Mouse (Mus musculus): ENCODE results near the gene Syncrip. TPM values are rescaled to one million over a fixed set of nuclear protein-coding genes. Genes with fewer than 3 reads are reported as not detected.

The Syncrip gene
- polyA plus RNA-seq, 1 experiment = 7.2 TPM

GRCm38 (mm10) chr9:88409978-88410377 lies 72.4 kb downstream of the Syncrip start:
- 62% methylated on average over 2 of the region's 2 CpGs for WGBS
- TF ChIP-seq POLR2A (IDR thresholded peaks at IDR 0.05; ENCODE audit: low read depth, low read length) (no peak), CTCF (conservative IDR thresholded peaks at IDR 0.05; ENCODE audit: insufficient read depth, insufficient read length, low read depth, low read length) (no peak)

GRCm38 (mm10) chr9:88404515-88404914 lies 77.9 kb downstream of the Syncrip start:
- 91% methylated on average over 6 of the region's 6 CpGs for WGBS
- no peak for DNase-seq
- Histone ChIP-seq H3K27ac (ENCODE audit: insufficient read depth, low read depth, low read length) (no peak overlapping the region), H3K36me3 (ENCODE audit: control insufficient read depth, insufficient read depth, low read length) (peaks cover 4% of the 10 kb centered on the region; the same call in 1 of the 2 replicates), H3K4me3 (ENCODE audit: insufficient read depth, low read depth, low read length) (no peak overlapping the region), H3K4me1 (ENCODE audit: control insufficient read depth, insufficient read depth, low read length) (no peaks in the 10 kb centered on the region), H3K27me3 (replicated peaks; ENCODE audit: control insufficient read depth, insufficient read depth, low read length) (no peaks in the 10 kb centered on the region)
- TF ChIP-seq CTCF (conservative IDR thresholded peaks at IDR 0.05; ENCODE audit: insufficient read depth, insufficient read length, low read depth, low read length) = no peak
- no peak for TF ChIP-seq POLR2A (IDR thresholded peaks at IDR 0.05; ENCODE audit: low read depth, low read length)

More at GRCm38 (mm10) chr9:88409978-88410377, 72.4 kb downstream of the Syncrip start:
- H3K4me1 ChIP-seq (ENCODE audit: control insufficient read depth, insufficient read depth, low read length) = no peaks in the 10 kb centered on the region
- H3K27me3 ChIP-seq (replicated peaks; ENCODE audit: control insufficient read depth, insufficient read depth, low read length) = no peaks in the 10 kb centered on the region
- no peak overlapping the region for H3K27ac ChIP-seq (ENCODE audit: insufficient read depth, low read depth, low read length)
- no peak for DNase-seq
- peaks cover 1% of the 10 kb centered on the region; the same call in 1 of the 2 replicates for H3K36me3 ChIP-seq (ENCODE audit: control insufficient read depth, insufficient read depth, low read length)
- no peak overlapping the region for H3K4me3 ChIP-seq (ENCODE audit: insufficient read depth, low read depth, low read length)

GRCm38 (mm10) chr9:88404088-88404487 lies 78.3 kb downstream of the Syncrip start:
- peak; percentile 6 for DNase-seq
- 54% methylated on average over 10 of the region's 10 CpGs for WGBS
- Histone ChIP-seq H3K27ac (ENCODE audit: insufficient read depth, low read depth, low read length) (no peak overlapping the region), H3K27me3 (replicated peaks; ENCODE audit: control insufficient read depth, insufficient read depth, low read length) (no peaks in the 10 kb centered on the region), H3K4me1 (ENCODE audit: control insufficient read depth, insufficient read depth, low read length) (no peaks in the 10 kb centered on the region), H3K4me3 (ENCODE audit: insufficient read depth, low read depth, low read length) (no peak overlapping the region), H3K36me3 (ENCODE audit: control insufficient read depth, insufficient read depth, low read length) (peaks cover 4% of the 10 kb centered on the region; the same call in 1 of the 2 replicates)
- TF ChIP-seq CTCF (conservative IDR thresholded peaks at IDR 0.05; ENCODE audit: insufficient read depth, insufficient read length, low read depth, low read length) = no peak
- TF ChIP-seq POLR2A (IDR thresholded peaks at IDR 0.05; ENCODE audit: low read depth, low read length) = no peak

- Histone ChIP-seq H3K27me3 (replicated peaks; ENCODE audit: control insufficient read depth, insufficient read depth, low read length) (no peaks in the 10 kb centered on the region), H3K4me1 (ENCODE audit: control insufficient read depth, insufficient read depth, low read length) (no peaks in the 10 kb centered on the region), H3K27ac (ENCODE audit: insufficient read depth, low read depth, low read length) (no peak overlapping the region), H3K36me3 (ENCODE audit: control insufficient read depth, insufficient read depth, low read length) (peaks cover 9% of the 10 kb centered on the region), H3K4me3 (ENCODE audit: insufficient read depth, low read depth, low read length) (no peak overlapping the region)
- DNase-seq = no peak
- TF ChIP-seq CTCF (conservative IDR thresholded peaks at IDR 0.05; ENCODE audit: insufficient read depth, insufficient read length, low read depth, low read length) (no peak), POLR2A (IDR thresholded peaks at IDR 0.05; ENCODE audit: low read depth, low read length) (no peak)
- WGBS = 85% methylated on average over 1 of the region's 1 CpGs
Measured at GRCm38 (mm10) chr9:88398461-88398860, 83.9 kb downstream of the Syncrip start.

Other genes with a start within 250 kb of the Syncrip start
- 16.1 and 21.8 TPM in 2 replicates for gene Nt5e, start 155.4 kb downstream of the Syncrip start, polyA plus RNA-seq (2012; rRNA removed)
- 12.7 and 15.8 TPM in 2 replicates for gene Snx14, start 43.6 kb downstream of the Syncrip start, polyA plus RNA-seq (2012; rRNA removed)
- gene Gm20537, start 26.0 kb downstream of the Syncrip start, polyA plus RNA-seq (2012; rRNA removed) = 0.41 and 0.75 TPM in 2 replicates
- gene Zfp949, start 65.4 kb upstream of the Syncrip start, polyA plus RNA-seq (2012; rRNA removed) = 3.4 and 4.4 TPM in 2 replicates
- gene Trim43a, start 98.3 kb upstream of the Syncrip start, polyA plus RNA-seq (2012; rRNA removed) = not detected in 2 replicates
- 38.5 and 49.3 TPM in 2 replicates for gene Mthfsl, start 237.7 kb upstream of the Syncrip start, polyA plus RNA-seq (2012; rRNA removed)
- 0.86 and 2.5 TPM in 2 replicates for gene Bcl2a1d, start 249.3 kb upstream of the Syncrip start, polyA plus RNA-seq (2012; rRNA removed)